Mouse (Mus musculus) forebrain, postnatal 0 days (tissue): ENCODE measurements around the gene Rassf3. TPM values are rescaled to one million over a fixed set of nuclear protein-coding genes. Genes with fewer than 3 reads are reported as not detected.

Experiments used
- ATAC-seq: fragments of 200-750 bp; cut with Nextera tagmentation; 2 replicates; pipeline ENCODE4 v1.8.0; 2017; ENCODE audit warnings: mild to moderate bottlenecking, moderate library complexity
- DNase-seq: peaks from one replicate; pipeline ENCODE4 v3.0.0-alpha.2; 2015
- H3K27ac ChIP-seq: fragments of 300-500 bp; sonication (generic); 2 replicates; pipeline ENCODE4 v1.5.1; 2014; ENCODE audit warnings: low read depth, mild to moderate bottlenecking, antibody characterized with exemption, low read length, moderate library complexity, mixed read lengths
- H3K27me3 ChIP-seq: fragments of 300-500 bp; sonication (generic); 2 replicates; pipeline ENCODE4 v1.6.1; 2014; ENCODE audit warnings: mild to moderate bottlenecking, low read length, mixed read lengths; ENCODE audit not compliant: insufficient read depth
- H3K36me3 ChIP-seq: fragments of 300-500 bp; sonication (generic); 2 replicates; pipeline ENCODE4 v1.6.1; 2014; ENCODE audit warnings: mild to moderate bottlenecking, moderate library complexity; ENCODE audit not compliant: insufficient read depth
- H3K4me1 ChIP-seq: fragments of 300-500 bp; sonication (generic); 2 replicates; pipeline ENCODE4 v1.6.1; 2014; ENCODE audit warnings: antibody characterized with exemption; ENCODE audit not compliant: insufficient read depth
- H3K4me2 ChIP-seq: fragments of 300-500 bp; sonication (generic); 2 replicates; pipeline ENCODE4 v1.6.1; 2014; ENCODE audit warnings: low read depth, mild to moderate bottlenecking, moderate library complexity
- H3K4me3 ChIP-seq: fragments of 300-500 bp; sonication (generic); 2 replicates; pipeline ENCODE4 v1.5.1; 2014; ENCODE audit warnings: low read depth, low read length, mixed read lengths
- H3K9ac ChIP-seq: fragments of 300-500 bp; sonication (generic); 2 replicates; pipeline ENCODE4 v1.6.1; 2014; ENCODE audit warnings: mild to moderate bottlenecking
- H3K9me3 ChIP-seq: fragments of 300-500 bp; sonication (generic); 2 replicates; pipeline ENCODE4 v1.6.1; 2016; ENCODE audit warnings: low read length
- CTCF ChIP-seq: sonication (generic); IDR thresholded peaks from 2 replicates; pipeline ENCODE4 v1.5.1; 2016; ENCODE audit warnings: antibody characterized with exemption, control low read depth, low read depth
- whole genome bisulfite sequencing: fragments of 180-500 bp; shearing (Covaris S2); extraction: QIAGEN DNeasy Blood & Tissue Kit; methylation state at CpG from one replicate; pipeline ENCODE4 v1.1.7; 2014; 5-methylcytosine and 5-hydroxymethylcytosine counted together
- polyA plus RNA-seq: library from polyadenylated mRNA; unstranded; fragments of >200 nt; fragmentation: Nextera tagmentation; extraction: Ambion mirVana; gene quantifications from 2 replicates; pipeline ENCODE4 v1.2.1, GENCODE M21; 2015
- total RNA-seq: library from RNA; depleted of rRNA; stranded (reverse); fragments of >200 nt; gene quantifications from 2 replicates; pipeline ENCODE4 v1.2.3, GENCODE M21; 2014

Rassf3 gene
- total and polyA plus RNA-seq, 2 experiments from 2014 or later, result 3.2 to 5.0 TPM

DNA sequence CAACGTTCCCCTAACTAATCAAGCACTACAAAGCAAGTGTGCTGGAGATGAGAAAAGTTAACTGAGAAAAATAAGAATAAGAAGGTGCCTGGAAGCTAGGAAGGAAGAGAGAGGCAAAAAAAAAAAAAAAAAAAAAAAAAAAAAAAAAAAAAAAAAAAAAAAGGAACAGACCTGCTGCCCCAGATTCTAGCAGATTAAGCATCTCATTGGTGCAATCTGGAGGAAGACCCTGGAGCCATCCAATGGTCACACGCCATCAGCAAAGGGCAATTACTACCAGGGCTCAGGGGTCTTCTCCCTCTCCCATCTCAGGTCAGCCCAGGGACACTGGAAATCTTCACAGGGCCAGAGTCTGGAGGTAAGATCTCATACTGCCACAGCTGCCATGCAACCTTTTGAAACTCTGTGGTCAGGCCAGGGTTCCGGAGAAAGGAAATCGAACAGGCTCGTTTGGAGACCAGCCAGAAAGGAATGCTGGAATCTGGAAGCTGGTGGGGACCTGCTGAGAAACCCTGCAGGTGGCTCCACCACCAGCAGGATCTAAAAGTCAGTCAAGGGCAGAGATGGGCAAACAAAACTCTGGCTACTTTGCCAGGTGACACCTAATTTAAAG lies 49.6 kb downstream of the Rassf3 start:
- DNase-seq, result no peak
- no peak for ATAC-seq
- Histone ChIP-seq H3K4me3 (no peak overlapping the region), H3K27me3 (no peaks in the 10 kb centered on the region), H3K36me3 (no peaks in the 10 kb centered on the region), H3K4me2 (no peak overlapping the region), H3K9ac (no peak overlapping the region), H3K27ac (no peak overlapping the region), H3K9me3 (no peaks in the 10 kb centered on the region), H3K4me1 (peaks cover 14% of the 10 kb centered on the region; the same call in 1 of the 2 replicates)
- WGBS, result 32% methylated on average over 5 of the region's 5 CpGs
- TF ChIP-seq CTCF, result no peak

DNA sequence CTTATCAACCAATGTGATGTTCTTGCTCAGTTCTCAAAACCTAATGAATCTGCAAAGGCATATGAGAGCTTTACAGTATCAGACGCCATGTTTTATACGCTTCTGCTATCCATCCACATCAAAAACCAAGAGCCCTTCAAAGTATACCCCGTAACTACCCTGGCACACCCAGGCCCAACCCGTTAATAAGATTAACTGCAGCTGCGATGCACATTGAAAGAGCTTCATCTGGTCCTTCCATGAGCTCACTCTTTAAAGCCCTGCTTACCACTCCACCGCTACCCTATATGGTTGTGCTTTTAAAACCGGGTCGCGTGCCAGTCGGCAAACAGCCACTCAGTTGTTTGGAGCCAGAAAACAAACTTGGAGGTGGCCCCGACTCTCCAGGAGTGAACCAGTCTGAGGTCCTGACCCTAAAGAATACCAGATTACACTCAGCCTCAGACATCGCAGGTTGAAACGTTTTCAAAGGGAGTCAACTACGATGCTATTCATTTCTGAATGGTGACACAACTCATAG lies 50.6 kb downstream of the Rassf3 start:
- H3K4me1 ChIP-seq, result peaks cover 14% of the 10 kb centered on the region; the same call in 1 of the 2 replicates
- no peak overlapping the region for H3K4me2 ChIP-seq
- no peaks in the 10 kb centered on the region for H3K27me3 ChIP-seq
- no peaks in the 10 kb centered on the region for H3K36me3 ChIP-seq
- ATAC-seq (no peak), DNase-seq (no peak)
- TF ChIP-seq CTCF, result no peak
- 80% methylated on average over 14 of the region's 14 CpGs for WGBS
- no peak overlapping the region for H3K4me3 ChIP-seq
- H3K9ac ChIP-seq, result no peak overlapping the region
- H3K27ac ChIP-seq, result no peak overlapping the region
- no peaks in the 10 kb centered on the region for H3K9me3 ChIP-seq

DNA sequence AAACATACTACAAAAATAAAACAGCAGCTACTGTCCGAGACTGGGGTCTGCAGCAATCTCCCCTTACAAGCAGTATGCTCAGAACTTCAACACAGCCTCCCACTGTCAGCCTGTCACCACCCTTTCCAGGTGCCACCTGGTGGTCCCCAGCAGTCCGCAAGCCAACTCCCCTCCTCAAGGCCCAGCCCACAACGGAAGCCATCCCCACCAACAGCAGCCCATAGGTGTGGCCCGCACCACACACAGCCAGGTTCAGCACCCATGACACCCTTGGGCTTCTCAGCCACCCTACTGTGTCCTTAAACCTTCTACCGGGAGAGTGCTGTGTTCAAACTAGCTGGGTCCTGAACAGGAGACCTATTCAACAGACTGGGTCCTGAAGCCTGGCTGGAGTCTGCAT lies 51.1 kb downstream of the Rassf3 start:
- TF ChIP-seq CTCF, result no peak
- Histone ChIP-seq H3K4me1 (peaks cover 13% of the 10 kb centered on the region; the same call in 1 of the 2 replicates), H3K27ac (no peak overlapping the region), H3K36me3 (no peaks in the 10 kb centered on the region), H3K9me3 (no peaks in the 10 kb centered on the region), H3K27me3 (no peaks in the 10 kb centered on the region), H3K4me3 (no peak overlapping the region), H3K4me2 (no peak overlapping the region), H3K9ac (no peak overlapping the region)
- WGBS, result 91% methylated on average over 5 of the region's 5 CpGs
- ATAC-seq, result no peak
- no peak for DNase-seq

DNA sequence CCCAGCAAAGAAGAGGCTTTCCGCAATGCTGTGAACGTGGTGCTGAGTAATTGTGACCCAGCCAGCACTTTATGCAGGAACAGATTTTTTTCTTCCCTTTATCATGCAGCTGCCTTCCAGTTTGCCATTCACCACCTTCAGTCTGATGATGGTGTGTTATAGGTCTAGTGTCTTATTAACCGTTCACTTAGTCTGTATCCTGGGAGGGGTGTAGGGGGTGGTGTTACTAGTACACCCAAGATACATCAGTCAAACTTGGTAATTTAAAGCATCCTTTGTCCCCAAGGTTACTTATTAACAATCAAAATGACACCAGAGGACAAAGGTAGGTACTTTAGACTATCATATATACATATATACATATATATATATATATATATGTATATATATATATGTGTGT lies 51.7 kb downstream of the Rassf3 start:
- Histone ChIP-seq H3K27ac (no peak overlapping the region), H3K4me2 (no peak overlapping the region), H3K36me3 (no peaks in the 10 kb centered on the region), H3K9me3 (no peaks in the 10 kb centered on the region), H3K27me3 (no peaks in the 10 kb centered on the region), H3K9ac (no peak overlapping the region), H3K4me3 (no peak overlapping the region), H3K4me1 (peaks cover 10% of the 10 kb centered on the region; the same call in 1 of the 2 replicates)
- TF ChIP-seq CTCF, result no peak
- ATAC-seq, result no peak
- 62% methylated on average over 3 of the region's 3 CpGs for WGBS
- no peak for DNase-seq

DNA sequence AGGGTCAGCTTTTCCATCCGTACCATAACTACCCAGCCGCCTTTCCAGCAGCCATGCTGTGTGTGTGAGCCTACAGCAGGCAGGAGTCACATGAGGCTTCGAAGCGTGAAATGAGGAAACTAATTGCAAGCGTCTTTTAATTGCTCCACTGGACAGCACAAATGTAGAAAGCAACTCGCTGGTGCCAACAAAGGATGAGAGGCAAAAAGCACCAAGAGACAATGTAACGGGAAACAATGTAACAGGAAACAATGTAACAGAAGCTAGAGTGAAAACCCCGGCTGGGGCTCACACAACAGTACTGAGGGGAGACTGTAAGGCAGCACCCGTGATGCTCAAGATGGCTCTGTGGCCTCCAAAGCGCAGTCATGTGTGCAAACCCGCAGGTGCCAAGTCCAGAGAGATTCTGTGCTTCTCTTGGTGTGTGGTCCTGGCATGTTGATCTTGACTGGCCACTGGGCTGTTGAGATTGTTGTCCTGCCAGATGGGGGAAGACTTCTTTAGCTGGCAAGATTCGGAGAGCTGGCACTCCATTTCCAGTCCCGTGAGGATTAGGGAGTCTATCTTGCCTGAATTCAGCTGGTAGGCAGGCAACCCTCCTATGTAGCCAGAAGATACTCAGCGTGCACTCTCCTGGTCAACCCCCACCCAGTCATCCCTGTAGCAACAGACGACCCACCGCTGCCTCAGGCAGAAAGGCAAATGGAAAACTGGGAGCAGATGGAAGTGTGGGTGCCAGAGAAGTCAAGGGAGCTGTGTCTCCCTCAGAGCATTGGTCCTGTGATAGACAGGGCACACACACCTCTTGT lies 52.4 kb downstream of the Rassf3 start:
- ATAC-seq (peak; percentile 50), DNase-seq (peak; percentile 53)
- no peaks in the 10 kb centered on the region for H3K9me3 ChIP-seq
- no peak overlapping the region for H3K27ac ChIP-seq
- no peaks in the 10 kb centered on the region for H3K36me3 ChIP-seq
- H3K27me3 ChIP-seq, result no peaks in the 10 kb centered on the region
- H3K4me1 ChIP-seq, result peaks cover 10% of the 10 kb centered on the region; the same call in 1 of the 2 replicates
- 23% methylated on average over 16 of the region's 16 CpGs for WGBS
- no peak overlapping the region for H3K9ac ChIP-seq
- TF ChIP-seq CTCF, result no peak
- no peak overlapping the region for H3K4me2 ChIP-seq
- H3K4me3 ChIP-seq, result no peak overlapping the region

DNA sequence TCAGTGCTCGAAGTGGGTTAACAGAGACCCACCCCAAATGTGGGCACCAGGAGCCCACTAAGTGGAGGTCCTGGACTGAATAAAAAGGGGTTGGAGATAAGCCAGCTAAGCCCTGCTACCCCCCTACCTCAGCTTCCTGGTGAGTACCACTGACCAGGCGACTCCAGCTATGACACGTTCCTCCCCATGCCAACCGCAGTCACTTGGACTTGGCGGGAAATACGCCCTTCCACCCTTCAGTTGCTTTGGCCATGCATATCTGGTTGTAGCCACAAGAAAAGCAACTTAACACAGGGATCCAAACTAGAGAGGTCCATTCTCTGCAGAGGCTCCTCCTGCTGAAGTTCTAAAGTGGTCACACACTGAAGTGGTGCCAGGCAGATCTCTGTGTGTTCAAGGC lies 53.9 kb downstream of the Rassf3 start:
- TF ChIP-seq CTCF, result no peak
- Histone ChIP-seq H3K4me2 (no peak overlapping the region), H3K27ac (no peak overlapping the region), H3K36me3 (no peaks in the 10 kb centered on the region), H3K9ac (no peak overlapping the region), H3K4me1 (peaks cover 10% of the 10 kb centered on the region; the same call in 1 of the 2 replicates), H3K27me3 (no peaks in the 10 kb centered on the region), H3K9me3 (no peaks in the 10 kb centered on the region), H3K4me3 (no peak overlapping the region)
- no peak for ATAC-seq
- DNase-seq, result no peak
- WGBS, result 90% methylated on average over 6 of the region's 6 CpGs

DNA sequence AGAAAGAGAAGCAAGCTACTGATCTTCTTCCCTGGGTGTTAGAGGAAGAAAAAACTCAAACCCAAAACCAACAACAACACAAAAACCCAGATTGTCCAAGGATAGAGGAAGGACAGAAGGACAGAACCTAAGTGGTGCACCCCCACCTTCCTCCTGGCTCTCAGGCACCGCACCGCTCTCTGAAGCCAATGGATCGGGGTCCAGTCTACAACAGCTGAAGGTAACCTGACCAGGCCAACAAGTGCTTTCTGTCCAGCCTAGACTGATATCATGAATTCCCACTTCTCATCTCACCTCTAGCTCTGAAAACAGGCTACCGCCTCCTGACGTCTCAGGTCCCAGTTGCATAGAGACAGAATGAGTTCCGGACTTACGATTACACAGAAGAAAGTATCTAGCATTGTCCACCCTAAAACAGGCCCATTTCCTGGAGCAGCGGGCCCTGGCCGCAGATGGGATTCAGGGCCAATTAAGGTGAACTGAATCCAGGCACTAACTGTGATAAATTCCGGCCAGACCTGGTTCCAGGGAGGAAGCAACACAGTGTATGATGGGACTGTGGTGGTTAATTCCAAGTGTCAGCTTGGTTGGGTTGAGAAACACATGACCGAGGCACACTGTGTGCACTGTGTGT lies 54.4 kb downstream of the Rassf3 start:
- no peaks in the 10 kb centered on the region for H3K27me3 ChIP-seq
- no peaks in the 10 kb centered on the region for H3K9me3 ChIP-seq
- no peak overlapping the region for H3K27ac ChIP-seq
- H3K4me3 ChIP-seq, result no peak overlapping the region
- H3K9ac ChIP-seq, result no peak overlapping the region
- peaks cover 10% of the 10 kb centered on the region; the same call in 1 of the 2 replicates for H3K4me1 ChIP-seq
- DNase-seq (no peak), ATAC-seq (no peak)
- no peak overlapping the region for H3K4me2 ChIP-seq
- no peak for TF ChIP-seq CTCF
- 93% methylated on average over 11 of the region's 11 CpGs for WGBS
- H3K36me3 ChIP-seq, result no peaks in the 10 kb centered on the region
